22 mouse cellular contexts compared by ENCODE assay signal in genomic region chr6:116896132-116896630, GRCm38 (mm10).
"Had no signal": no experiment of that assay in that cellular context is flagged by ENCODE, and none has a peak within 500 bp of the region (broad histone marks: within the 10 kb centered on the region; RNA-seq: fewer than 3 reads in every experiment).

No protein-coding gene starts in this region.

- H3K9ac ChIP-seq: limb, embryonic 12.5 days; limb, embryonic 15.5 days; liver, embryonic 13.5 days; midbrain, embryonic 13.5 days; neural tube, embryonic 13.5 days had no signal

- H3K4me1 ChIP-seq: limb, embryonic 12.5 days; liver, embryonic 13.5 days; megakaryocyte, embryonic 14.5 days; midbrain, embryonic 10.5 days; midbrain, embryonic 13.5 days had no signal

- DNase-seq: kidney, adult 18-20 months; kidney, adult 9 months; kidney, postnatal 14 days; kidney, postnatal 4 days; left cerebral cortex, postnatal 4 days; liver, embryonic 13.5 days; lung, adult 2 months; lung, postnatal 10 days; lung, postnatal 36 days; retina, postnatal 1 day; right cerebral cortex, postnatal 25 days; spleen, adult 18-20 months; thymus, adult 18-20 months; thymus, postnatal 36 days had no signal

- H3K4me3 ChIP-seq: limb, embryonic 12.5 days; limb, embryonic 15.5 days; liver, embryonic 13.5 days; megakaryocyte, embryonic 14.5 days; midbrain, embryonic 10.5 days; midbrain, embryonic 13.5 days; myocyte; neural tube, embryonic 13.5 days had no signal

- H3K27me3 ChIP-seq: limb, embryonic 12.5 days; limb, embryonic 15.5 days; liver, embryonic 13.5 days; megakaryocyte, embryonic 14.5 days; midbrain, embryonic 13.5 days; neural tube, embryonic 13.5 days had no signal

- H3K36me3 ChIP-seq: limb, embryonic 12.5 days; limb, embryonic 15.5 days; liver, embryonic 13.5 days; midbrain, embryonic 10.5 days; midbrain, embryonic 13.5 days; neural tube, embryonic 13.5 days had no signal

- ATAC-seq: midbrain, embryonic 13.5 days; midbrain, embryonic 16.5 days had no signal

- H3K9me3 ChIP-seq: limb, embryonic 12.5 days; limb, embryonic 15.5 days; liver, embryonic 13.5 days; megakaryocyte, embryonic 14.5 days; midbrain, embryonic 10.5 days; midbrain, embryonic 13.5 days; neural tube, embryonic 13.5 days had no signal

- H3K4me2 ChIP-seq: limb, embryonic 12.5 days; limb, embryonic 15.5 days; liver, embryonic 13.5 days; midbrain, embryonic 13.5 days; neural tube, embryonic 13.5 days had no signal

- H3K27ac ChIP-seq: limb, embryonic 12.5 days; limb, embryonic 15.5 days; liver, embryonic 13.5 days; midbrain, embryonic 10.5 days; midbrain, embryonic 13.5 days; neural tube, embryonic 13.5 days had no signal
